Mouse (Mus musculus): ENCODE measurements around the gene Chaf1b.
A peak's percentile ranks its signal among the peaks of the same experiment; 100 is the strongest.

DNA sequence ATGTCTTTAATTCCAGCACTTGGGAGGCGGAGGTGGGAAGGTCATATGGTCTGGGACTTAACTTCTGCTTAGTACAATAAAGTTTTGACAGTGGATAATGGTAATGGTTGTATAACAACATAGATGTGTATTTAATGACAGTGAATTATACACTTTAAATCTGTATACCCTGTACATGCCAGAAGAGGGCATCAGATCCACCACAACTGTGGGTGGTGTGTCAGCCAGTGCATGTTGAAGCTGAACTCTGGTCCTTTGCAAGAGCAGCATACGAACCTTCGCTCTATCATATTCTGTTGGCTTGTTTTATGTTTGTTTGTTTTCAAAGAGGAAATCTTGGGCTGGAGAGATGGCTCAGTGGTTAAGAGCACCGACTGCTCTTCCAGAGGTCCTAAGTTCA lies 63.7 kb downstream of the Chaf1b start:
- no peak for TF ChIP-seq E2F4 (IDR thresholded peaks at IDR 0.05; ENCODE audit: borderline replicate concordance, low read depth, low read length)
- TF ChIP-seq POLR2A (IDR thresholded peaks at IDR 0.05; ENCODE audit: control insufficient read depth in 1 of 2, insufficient read depth in 1 of 2, low read depth in 1 of 2, low read length in 2 of 2, poor library complexity in 1 of 2): no peak
- TF ChIP-seq ZC3H11A (IDR thresholded peaks at IDR 0.05; ENCODE audit: low read depth, low read length): peak; percentile 41; the same call in 1 of the 2 replicates
- no peak for TF ChIP-seq EP300 (IDR thresholded peaks at IDR 0.05; ENCODE audit: low read depth in 1 of 2, low read length in 2 of 2)
- TF ChIP-seq CTCF (IDR thresholded peaks at IDR 0.05 in 2 of 3, conservative IDR thresholded peaks at IDR 0.05 in 1 of 3; ENCODE audit: control insufficient read depth in 1 of 3, insufficient read depth in 1 of 3, low read depth in 2 of 3, low read length in 3 of 3, poor library complexity in 1 of 3, severe bottlenecking in 1 of 3): peak; percentile 11 to 59 (median 36); a peak in 3 of 6 replicates
- TF ChIP-seq CHD1 (IDR thresholded peaks at IDR 0.05; ENCODE audit: low read depth, low read length): no peak
- TF ChIP-seq MYC (IDR thresholded peaks at IDR 0.05; ENCODE audit: low read depth, low read length): no peak
- no peak for TF ChIP-seq TAL1 (IDR thresholded peaks at IDR 0.05; ENCODE audit: low read length)
- no peak for TF ChIP-seq MXI1 (IDR thresholded peaks at IDR 0.05; ENCODE audit: low read depth, low read length)
- no peak for TF ChIP-seq GABPA (IDR thresholded peaks at IDR 0.05; ENCODE audit: low read depth, low read length)
- TF ChIP-seq MAZ (IDR thresholded peaks at IDR 0.05; ENCODE audit: low read depth, low read length): no peak
- TF ChIP-seq POLR2AphosphoS2 (IDR thresholded peaks at IDR 0.05; ENCODE audit: low read length): no peak
- TF ChIP-seq ZNF384 (IDR thresholded peaks at IDR 0.05; ENCODE audit: low read depth, low read length): no peak
- TF ChIP-seq UBTF (IDR thresholded peaks at IDR 0.05; ENCODE audit: borderline replicate concordance, insufficient read depth, low read depth, low read length): no peak

Measured in MEL (cell line).